In the genomic region with DNA sequence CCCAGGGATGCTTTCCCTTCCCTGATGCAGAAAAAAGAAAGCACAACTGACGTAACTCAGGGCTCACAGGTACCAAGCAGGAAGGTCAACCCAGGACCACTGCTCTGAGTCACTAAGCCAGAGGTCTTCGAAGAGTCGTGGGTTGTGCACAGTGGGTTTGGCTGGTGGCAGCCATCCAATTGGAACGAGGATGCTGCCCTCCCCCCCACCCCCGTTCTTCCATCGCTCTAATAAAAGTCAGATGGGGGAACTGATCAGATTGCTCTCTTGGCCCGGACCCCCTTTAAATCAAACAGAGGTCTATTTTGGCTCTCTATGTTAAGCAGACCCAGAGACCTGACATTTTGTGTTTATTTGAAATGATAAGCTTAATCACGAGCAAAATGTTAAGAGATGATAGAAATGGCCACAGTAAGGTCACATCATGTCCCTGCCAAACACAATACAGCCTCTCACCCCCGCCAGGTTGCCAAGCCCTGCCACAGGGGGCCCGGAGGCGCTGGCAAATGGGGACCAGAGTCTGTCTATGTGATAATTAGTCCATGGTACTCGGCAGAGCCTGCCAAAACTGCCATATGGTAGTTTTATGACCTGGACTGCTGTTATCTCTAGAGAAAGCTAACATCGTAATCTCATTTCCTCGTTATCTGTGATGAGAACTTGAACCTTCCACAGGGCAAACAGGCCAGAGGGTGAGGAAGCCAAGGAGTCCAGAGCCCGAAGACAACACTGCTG, we compare ENCODE assay signal across 12 mouse cellular contexts.
DNase-seq lines count a peak whose midpoint lies in the region; ATAC-seq lines count a peak whose summit lies in the region.
"Had no signal": no experiment of that assay in that cellular context is flagged by ENCODE, and none has a peak within 500 bp of the region (broad histone marks: within the 10 kb centered on the region; RNA-seq: fewer than 3 reads in every experiment).

No protein-coding gene starts in this region.

- WGBS in forebrain, embryonic 10.5 days, result 72% methylated on average over 15 of the region's 15 CpGs
- 50% methylated on average over 15 of the region's 15 CpGs for WGBS in forebrain, embryonic 15.5 days
- 37% methylated on average over 15 of the region's 15 CpGs for WGBS in embryonic facial prominence, embryonic 14.5 days
- 52% methylated on average over 15 of the region's 15 CpGs for WGBS in neural tube, embryonic 15.5 days

- H3K4me3 ChIP-seq in forebrain, embryonic 10.5 days, result no peak overlapping the region
- no peak overlapping the region for H3K4me3 ChIP-seq in forebrain, embryonic 15.5 days
- no peak overlapping the region for H3K4me3 ChIP-seq in embryonic facial prominence, embryonic 14.5 days (ENCODE audit: low read depth, low read length)
- no peak overlapping the region for H3K4me3 ChIP-seq in neural tube, embryonic 15.5 days (replicated peaks)
- H3K4me3 ChIP-seq: midbrain, embryonic 12.5 days had no signal

- no peak overlapping the region for H3K4me2 ChIP-seq in forebrain, embryonic 15.5 days (replicated peaks)
- no peak overlapping the region for H3K4me2 ChIP-seq in embryonic facial prominence, embryonic 14.5 days (ENCODE audit: low read depth, low read length)
- H3K4me2 ChIP-seq in neural tube, embryonic 15.5 days, result no peak overlapping the region
- H3K4me2 ChIP-seq: midbrain, embryonic 12.5 days had no signal

- H3K27me3 ChIP-seq in forebrain, embryonic 10.5 days (ENCODE audit: poor library complexity, severe bottlenecking), result no peaks in the 10 kb centered on the region
- 0 out of 2 replicates have a peak, but pooled peaks cover 3% of the 10 kb centered on the region for H3K27me3 ChIP-seq in forebrain, embryonic 15.5 days
- H3K27me3 ChIP-seq in embryonic facial prominence, embryonic 14.5 days (replicated peaks; ENCODE audit: control insufficient read depth, insufficient read depth, low read length), result no peaks in the 10 kb centered on the region
- H3K27me3 ChIP-seq in neural tube, embryonic 15.5 days (replicated peaks), result no peaks in the 10 kb centered on the region
- H3K27me3 ChIP-seq: midbrain, embryonic 12.5 days had no signal

- no peak for DNase-seq in forebrain, embryonic 10.5 days (ENCODE audit: extremely low spot score, low spot score)
- DNase-seq in ovary, postnatal 36 days (ENCODE audit: low spot score), result peak; percentile 14
- DNase-seq in ovary, postnatal 10 days (ENCODE audit: low spot score), result no peak
- peak; percentile 55 for DNase-seq in embryonic facial prominence, embryonic 14.5 days (ENCODE audit: low spot score)
- DNase-seq in left cerebral cortex, postnatal 10 days (ENCODE audit: extremely low spot score in 1 of 2, low spot score in 2 of 2), result no peak
- no peak for DNase-seq in Muller cell, postnatal 12 days (ENCODE audit: inconsistent ontology term)
- DNase-seq: gastrocnemius, postnatal 36 days; right cerebral cortex, postnatal 14 days had no signal

- peaks cover 9% of the 10 kb centered on the region; the same call in 1 of the 2 replicates for H3K9me3 ChIP-seq in forebrain, embryonic 10.5 days
- H3K9me3 ChIP-seq in forebrain, embryonic 15.5 days, result no peaks in the 10 kb centered on the region
- no peaks in the 10 kb centered on the region for H3K9me3 ChIP-seq in embryonic facial prominence, embryonic 14.5 days (ENCODE audit: control insufficient read depth, low read length)
- H3K9me3 ChIP-seq in neural tube, embryonic 15.5 days (replicated peaks), result no peaks in the 10 kb centered on the region
- H3K9me3 ChIP-seq: midbrain, embryonic 12.5 days had no signal

- H3K9ac ChIP-seq in forebrain, embryonic 15.5 days (replicated peaks), result no peak overlapping the region
- no peak overlapping the region for H3K9ac ChIP-seq in embryonic facial prominence, embryonic 14.5 days (ENCODE audit: low read depth, low read length)
- no peak overlapping the region for H3K9ac ChIP-seq in neural tube, embryonic 15.5 days (replicated peaks)
- H3K9ac ChIP-seq: liver, embryonic 14.5 days; midbrain, embryonic 12.5 days had no signal

- no peaks in the 10 kb centered on the region for H3K36me3 ChIP-seq in forebrain, embryonic 10.5 days (replicated peaks)
- H3K36me3 ChIP-seq in forebrain, embryonic 15.5 days, result no peaks in the 10 kb centered on the region
- H3K36me3 ChIP-seq in embryonic facial prominence, embryonic 14.5 days (ENCODE audit: control insufficient read depth, insufficient read depth, low read length), result no peaks in the 10 kb centered on the region
- no peaks in the 10 kb centered on the region for H3K36me3 ChIP-seq in neural tube, embryonic 15.5 days
- H3K36me3 ChIP-seq: midbrain, embryonic 12.5 days had no signal

- H3K27ac ChIP-seq in forebrain, embryonic 10.5 days, result 0 out of 2 replicates have a peak overlapping the region, but pooled peaks have one; percentile 35
- H3K27ac ChIP-seq in forebrain, embryonic 15.5 days (replicated peaks), result no peak overlapping the region
- peak overlapping the region; percentile 29; the same call in 1 of the 2 replicates for H3K27ac ChIP-seq in embryonic facial prominence, embryonic 14.5 days (replicated peaks; ENCODE audit: low read depth, low read length)
- peak overlapping the region; percentile 18; the same call in 1 of the 2 replicates for H3K27ac ChIP-seq in neural tube, embryonic 15.5 days (replicated peaks)
- H3K27ac ChIP-seq: liver, embryonic 14.5 days; midbrain, embryonic 12.5 days had no signal

- peaks cover 9% of the 10 kb centered on the region; the same call in 1 of the 2 replicates for H3K4me1 ChIP-seq in forebrain, embryonic 10.5 days
- peaks cover 6% of the 10 kb centered on the region; the same call in 1 of the 2 replicates for H3K4me1 ChIP-seq in forebrain, embryonic 15.5 days
- peaks cover 15% of the 10 kb centered on the region for H3K4me1 ChIP-seq in embryonic facial prominence, embryonic 14.5 days (ENCODE audit: control insufficient read depth, insufficient read depth, low read length)
- H3K4me1 ChIP-seq in neural tube, embryonic 15.5 days, result peaks cover 18% of the 10 kb centered on the region

- ATAC-seq in forebrain, embryonic 15.5 days (replicated peaks), result no peak
- 0 out of 2 replicates have a peak, but pooled peaks have one; percentile 44 for ATAC-seq in embryonic facial prominence, embryonic 14.5 days (ENCODE audit: low read depth)
- ATAC-seq in neural tube, embryonic 15.5 days (ENCODE audit: low FRiP score), result no peak

- intact Hi-C loops in left cerebral cortex, postnatal 10 days (cut with DNase I), result no loop called here

Comparison
In these comparisons a context has a peak if more than half of its experiments do, and no peak if none do; other contexts are left out.
1. DNase-seq: peak in ovary, postnatal 36 days (single experiment) and embryonic facial prominence, embryonic 14.5 days (single experiment); none in forebrain, embryonic 10.5 days (single experiment), ovary, postnatal 10 days (single experiment), left cerebral cortex, postnatal 10 days (0 of 2) and Muller cell, postnatal 12 days (single experiment).